Mouse (Mus musculus): ENCODE results near the gene Gm10663.
A peak's percentile ranks its signal among the peaks of the same experiment; 100 is the strongest.

Gm10663 gene

GRCm38 (mm10) chr8:65074733-65075132, at the start of gene Gm10663:
TSS of gene Gm10663 (plus strand) at chr8:65075033.
- no peak for DNase-seq (ENCODE audit: low spot score)

- no peak for DNase-seq (ENCODE audit: low spot score)
These were observed 45.7 kb upstream of the Gm10663 start for GRCm38 (mm10) chr8:65028959-65029686.

GRCm38 (mm10) chr8:65029776-65030175, 45.1 kb upstream of the Gm10663 start:
- DNase-seq (ENCODE audit: low spot score) = no peak

- DNase-seq (ENCODE audit: low spot score) = no peak
These were observed 43.9 kb upstream of the Gm10663 start for GRCm38 (mm10) chr8:65030735-65031485.

GRCm38 (mm10) chr8:65032107-65032506, 42.7 kb upstream of the Gm10663 start:
- DNase-seq (ENCODE audit: low spot score) = no peak

GRCm38 (mm10) chr8:65033056-65033455, 41.8 kb upstream of the Gm10663 start:
- DNase-seq (ENCODE audit: low spot score) = no peak

- DNase-seq (ENCODE audit: low spot score) = no peak
These were observed 40.7 kb upstream of the Gm10663 start for GRCm38 (mm10) chr8:65034136-65034535.

GRCm38 (mm10) chr8:65037117-65037533, 37.7 kb upstream of the Gm10663 start, which contains the start of gene Apela:
TSS of gene Apela (minus strand) at chr8:65037336.
- peak; percentile 10 for DNase-seq (ENCODE audit: low spot score)

- no peak for DNase-seq (ENCODE audit: low spot score)
These were observed 28.3 kb upstream of the Gm10663 start for GRCm38 (mm10) chr8:65046565-65046964.

GRCm38 (mm10) chr8:65047193-65047592, 27.6 kb upstream of the Gm10663 start:
- no peak for DNase-seq (ENCODE audit: low spot score)

GRCm38 (mm10) chr8:65047801-65048200, 27.0 kb upstream of the Gm10663 start:
- no peak for DNase-seq (ENCODE audit: low spot score)

- DNase-seq (ENCODE audit: low spot score) = no peak
These were observed 21.3 kb upstream of the Gm10663 start for GRCm38 (mm10) chr8:65053554-65053953.

GRCm38 (mm10) chr8:65053968-65054367, 20.9 kb upstream of the Gm10663 start:
- DNase-seq (ENCODE audit: low spot score) = no peak

GRCm38 (mm10) chr8:65056722-65057121, 18.1 kb upstream of the Gm10663 start:
- no peak for DNase-seq (ENCODE audit: low spot score)

- no peak for DNase-seq (ENCODE audit: low spot score)
These were observed 12.6 kb upstream of the Gm10663 start for GRCm38 (mm10) chr8:65062195-65062594.

- DNase-seq (ENCODE audit: low spot score) = no peak
These were observed 10.8 kb upstream of the Gm10663 start for GRCm38 (mm10) chr8:65064071-65064470.

- no peak for DNase-seq (ENCODE audit: low spot score)
These were observed 9.2 kb upstream of the Gm10663 start for GRCm38 (mm10) chr8:65065622-65066021.

- no peak for DNase-seq (ENCODE audit: low spot score)
These were observed 7.8 kb upstream of the Gm10663 start for GRCm38 (mm10) chr8:65067031-65067430.

GRCm38 (mm10) chr8:65067694-65068472, 7.0 kb upstream of the Gm10663 start:
- no peak for DNase-seq (ENCODE audit: low spot score)

- no peak for DNase-seq (ENCODE audit: low spot score)
These were observed 6.4 kb upstream of the Gm10663 start for GRCm38 (mm10) chr8:65068473-65068819.

- DNase-seq (ENCODE audit: low spot score) = no peak
These were observed 3.8 kb upstream of the Gm10663 start for GRCm38 (mm10) chr8:65070996-65071395.

- no peak for DNase-seq (ENCODE audit: low spot score)
These were observed 5.9 kb downstream of the Gm10663 start for GRCm38 (mm10) chr8:65080731-65081130.

GRCm38 (mm10) chr8:65085680-65086079, 10.8 kb downstream of the Gm10663 start:
- no peak for DNase-seq (ENCODE audit: low spot score)

Data from urinary bladder, postnatal 14 days (tissue).